Mouse (Mus musculus) spleen, adult 12 weeks (tissue): ENCODE data around the gene Cdca4.
"Not testable (repeated sequence)": the region's sequence is repeated elsewhere in the genome, so short reads cannot be mapped to it uniquely, and the experiment has no call there.

Experiments
- DNase-seq: peaks from one replicate; pipeline ENCODE4 v3.0.0; 2022; ENCODE audit warnings: low spot score

The Cdca4 gene

DNA sequence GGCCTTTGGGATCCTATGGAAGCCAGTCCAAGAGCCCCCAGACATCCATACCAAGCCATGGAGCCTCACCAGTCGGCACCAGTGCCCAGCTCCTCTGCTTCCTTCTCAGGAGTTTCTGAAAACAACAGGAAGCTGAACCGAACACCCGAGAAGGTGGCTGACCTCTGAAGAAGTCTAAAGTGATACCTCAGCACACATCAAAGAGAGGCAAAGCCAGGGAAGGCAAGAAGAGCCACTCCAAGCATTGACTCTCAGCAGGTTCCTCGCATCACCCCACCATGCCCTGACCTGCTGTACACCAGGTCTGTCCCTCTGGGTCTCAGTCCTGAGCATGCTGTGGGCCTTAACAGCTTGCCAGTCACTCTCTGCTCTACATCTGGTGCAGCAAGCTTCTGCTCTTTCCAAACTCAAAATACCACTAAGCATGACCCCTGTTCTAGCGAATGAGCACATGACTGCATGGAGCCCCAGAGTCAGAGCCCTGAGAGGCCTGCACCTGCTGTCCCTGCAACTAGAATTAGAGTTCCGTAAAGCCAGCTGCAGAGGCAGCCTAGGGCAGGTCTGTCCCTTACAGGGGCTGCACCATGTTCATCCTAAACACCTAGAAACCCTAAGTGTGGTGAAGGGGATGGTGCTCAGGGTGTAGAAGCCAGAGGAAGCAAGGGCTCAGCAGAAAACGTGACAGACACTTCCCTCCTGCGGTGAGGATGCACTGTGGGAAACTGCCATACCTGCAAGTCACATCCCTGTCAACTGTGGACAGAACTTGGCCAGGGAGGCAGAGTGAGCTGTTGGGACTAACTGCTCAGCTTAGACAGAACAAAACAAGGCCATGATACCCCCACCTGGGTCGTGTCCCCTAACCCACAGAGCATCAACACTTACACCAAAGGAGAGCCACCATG is 28.1 kb upstream of the Cdca4 start:
- no peak for DNase-seq

- no peak for DNase-seq
Measured at GRCm38 (mm10) chr12:112856338-112856737, 27.1 kb upstream of the Cdca4 start.

DNA sequence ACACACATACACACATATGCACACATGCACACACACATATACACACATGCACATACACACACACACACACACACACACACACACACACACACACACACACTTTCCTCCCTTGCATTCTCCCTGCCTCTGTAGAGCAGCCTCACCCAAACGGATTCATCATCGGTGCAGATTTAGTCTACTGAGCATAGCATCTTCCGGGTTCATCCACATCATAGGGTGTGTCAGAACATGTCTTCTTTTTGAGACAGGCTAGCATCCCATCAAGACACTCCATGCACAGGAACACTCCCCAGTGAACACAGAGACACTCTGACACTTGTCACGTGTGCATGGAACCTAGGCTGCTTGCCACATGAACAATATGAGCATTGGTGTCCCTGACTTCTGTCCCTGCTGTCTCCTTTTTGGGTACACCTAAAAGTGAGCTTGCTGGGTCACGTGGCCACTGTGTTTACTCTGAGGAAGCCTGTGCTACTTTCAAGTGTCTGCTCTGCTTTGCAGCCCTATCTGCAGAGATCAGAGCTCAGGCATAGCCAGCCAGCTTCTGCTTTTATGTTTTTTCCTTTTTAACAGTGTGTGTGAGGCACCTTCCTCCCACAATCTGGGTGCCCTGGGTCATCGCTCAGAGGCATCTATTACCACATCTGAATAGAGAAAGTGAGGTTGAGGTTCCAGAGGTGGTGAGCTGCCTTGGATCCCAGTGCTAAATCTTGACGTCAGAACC is 25.5 kb upstream of the Cdca4 start:
- no peak for DNase-seq

- no peak for DNase-seq
Measured at GRCm38 (mm10) chr12:112853050-112853729, 24.0 kb upstream of the Cdca4 start.

- DNase-seq: no peak
Measured at GRCm38 (mm10) chr12:112851116-112851515, 21.9 kb upstream of the Cdca4 start.

GRCm38 (mm10) chr12:112850344-112850743 is 21.1 kb upstream of the Cdca4 start:
- DNase-seq: no peak

- DNase-seq: no peak
Measured at GRCm38 (mm10) chr12:112849235-112850022, 20.2 kb upstream of the Cdca4 start.

DNA sequence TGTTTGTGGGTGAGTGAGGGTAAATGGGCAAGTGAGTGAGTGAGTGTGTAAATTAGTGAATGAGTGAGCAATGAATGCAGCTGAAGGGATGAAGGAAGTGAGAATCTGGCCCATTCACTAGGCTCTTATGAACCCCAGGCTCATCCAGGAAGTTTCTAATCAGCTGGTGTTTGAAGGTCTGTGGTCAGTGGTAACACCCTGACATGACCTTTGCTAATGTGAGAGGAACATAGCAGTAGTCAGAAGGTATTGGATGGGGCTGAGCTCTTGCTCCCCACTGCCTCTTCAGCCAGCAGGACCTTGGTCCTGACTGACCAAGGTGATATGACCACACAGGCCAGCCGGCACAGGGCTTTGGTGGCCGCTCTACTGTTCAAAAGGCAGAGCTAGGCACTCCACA is 18.7 kb upstream of the Cdca4 start:
- no peak for DNase-seq

DNA sequence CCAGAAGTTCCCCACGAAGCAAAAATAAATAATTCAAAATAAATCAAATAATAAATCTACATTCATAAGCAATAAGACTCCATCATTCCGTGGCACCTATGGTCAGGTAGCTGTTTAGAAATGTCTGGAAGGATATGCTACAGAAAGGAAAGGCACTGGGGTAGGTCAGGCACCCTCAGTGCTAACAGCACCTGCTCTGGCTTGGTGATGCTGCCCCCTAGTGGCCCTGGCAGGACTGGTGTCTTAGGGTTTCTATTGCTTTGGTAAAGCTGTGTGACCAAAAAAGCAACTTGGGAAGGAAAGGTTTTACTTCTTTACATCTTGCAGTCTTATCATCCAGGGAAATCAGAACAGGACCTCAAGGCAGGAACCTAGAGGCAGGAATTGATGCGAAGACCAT is 14.6 kb upstream of the Cdca4 start:
- peak; percentile 75 for DNase-seq

GRCm38 (mm10) chr12:112842128-112842527 is 12.9 kb upstream of the Cdca4 start:
- not testable (repeated sequence) for DNase-seq

DNA sequence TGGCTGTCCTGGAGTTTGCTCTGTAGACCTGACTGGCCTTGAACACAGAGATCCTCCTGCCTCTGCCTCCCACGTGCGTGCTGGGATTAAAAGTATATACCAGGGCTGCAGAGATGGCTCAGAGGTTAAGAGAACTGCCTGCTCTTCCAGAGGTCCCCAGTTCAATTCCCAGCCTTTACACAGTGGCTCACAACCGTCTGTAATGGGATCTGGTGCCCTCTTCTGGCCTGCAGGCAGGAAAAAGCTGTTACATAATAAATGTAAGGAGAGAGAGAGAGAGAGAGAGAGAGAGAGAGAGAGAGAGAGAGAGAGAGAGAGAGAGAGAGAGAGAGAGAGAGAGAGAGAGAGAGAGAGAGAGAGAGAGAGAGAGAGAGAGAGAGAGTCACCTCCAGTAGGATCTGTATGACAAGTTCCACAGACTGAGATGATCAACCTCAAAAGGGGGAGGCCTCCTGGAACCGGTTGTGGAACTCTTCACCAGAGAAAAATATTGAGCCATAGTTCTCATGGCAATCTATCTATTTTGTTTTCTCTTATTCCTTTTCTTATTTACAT is 12.2 kb upstream of the Cdca4 start:
- not testable (repeated sequence) for DNase-seq

DNA sequence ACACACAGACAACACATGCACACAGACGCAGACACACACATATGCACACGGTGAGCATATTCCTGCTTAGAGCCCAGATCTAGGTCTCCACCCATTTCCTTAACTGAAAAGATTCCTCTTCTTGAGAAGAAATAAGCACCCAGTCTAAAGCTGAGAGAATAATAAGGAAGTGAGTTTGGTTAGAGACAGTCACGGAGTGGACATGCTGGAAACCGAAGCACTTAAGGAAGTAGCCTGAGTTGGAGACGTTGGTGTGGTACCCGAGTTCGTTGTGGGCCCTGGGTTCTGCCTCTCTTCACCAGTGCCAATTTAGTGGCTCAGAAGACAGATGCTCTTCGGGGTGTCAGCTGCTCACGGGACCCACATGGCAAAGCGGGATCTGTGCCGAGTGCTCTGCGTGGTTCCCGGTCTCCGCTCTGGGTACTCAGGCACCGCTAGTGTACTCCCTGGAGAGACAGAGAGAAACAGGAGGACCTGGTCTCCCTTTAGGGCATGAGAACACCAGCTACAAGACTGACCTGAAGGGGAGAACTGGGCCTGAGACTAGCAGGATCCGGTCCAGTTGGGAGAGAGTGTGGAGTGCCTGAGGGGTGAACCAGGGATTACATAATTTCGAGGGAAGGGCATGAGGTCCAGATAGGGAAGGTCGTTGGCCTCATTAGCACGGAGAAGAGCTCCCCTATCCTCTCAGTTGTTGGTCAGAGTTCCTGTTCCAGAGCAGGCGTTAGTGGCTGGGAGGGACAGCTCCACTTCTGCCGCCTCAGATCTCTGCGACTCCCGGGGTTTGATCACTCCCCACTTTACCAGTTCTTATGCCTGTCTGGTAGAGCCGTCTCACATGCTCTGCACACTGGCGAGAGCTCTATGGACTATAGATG is 11.2 kb upstream of the Cdca4 start:
- DNase-seq: no peak

DNA sequence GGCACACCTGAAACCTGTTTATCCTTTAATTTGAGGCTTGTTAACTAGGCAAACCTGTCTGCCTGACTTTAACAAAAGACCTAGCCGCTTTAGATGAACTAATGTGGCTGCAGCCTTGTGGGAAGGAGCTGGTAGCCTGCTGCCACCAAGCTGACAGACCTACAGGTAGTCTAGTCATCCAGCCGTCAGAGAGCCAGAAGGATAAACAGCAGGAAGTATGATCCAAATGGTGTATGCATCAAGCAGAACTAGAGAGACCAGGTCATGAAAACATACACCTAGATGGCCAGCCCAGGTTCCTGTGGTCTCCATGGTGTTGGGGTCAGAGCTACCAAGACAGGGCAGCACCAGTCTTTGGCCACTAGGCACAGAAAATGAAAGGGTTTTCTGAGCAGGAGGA is 5.8 kb upstream of the Cdca4 start:
- DNase-seq: no peak

- no peak for DNase-seq
Measured at GRCm38 (mm10) chr12:112833527-112833926, 4.3 kb upstream of the Cdca4 start.

DNA sequence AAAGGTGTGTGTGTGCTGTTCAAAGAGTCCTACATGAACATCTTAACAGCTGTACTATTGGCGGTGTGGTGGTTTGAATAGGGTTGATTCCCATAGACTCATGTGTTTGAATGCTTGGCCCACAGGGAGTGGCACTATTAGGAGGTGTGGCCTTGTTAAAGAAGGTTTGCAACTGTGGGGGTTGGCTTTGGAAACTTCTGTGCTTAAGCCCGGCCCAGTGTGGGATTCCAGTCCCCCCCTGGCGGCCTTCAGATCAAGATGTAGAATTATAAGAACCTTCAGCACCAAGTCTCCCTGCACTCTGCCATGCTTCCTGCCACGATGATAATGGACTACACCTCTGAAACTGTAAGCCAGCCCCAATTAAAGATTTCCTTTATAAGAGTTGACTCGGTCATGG is 3.2 kb upstream of the Cdca4 start:
- no peak for DNase-seq

- DNase-seq: no peak
Measured at GRCm38 (mm10) chr12:112830570-112830969, 1.3 kb upstream of the Cdca4 start.

- no peak for DNase-seq
Measured at GRCm38 (mm10) chr12:112830141-112830540, 918 bp upstream of the Cdca4 start.

GRCm38 (mm10) chr12:112828501-112829243 is 551 bp downstream of the Cdca4 start:
- no peak for DNase-seq

GRCm38 (mm10) chr12:112825901-112826300 is 3.3 kb downstream of the Cdca4 start:
- DNase-seq: no peak

DNA sequence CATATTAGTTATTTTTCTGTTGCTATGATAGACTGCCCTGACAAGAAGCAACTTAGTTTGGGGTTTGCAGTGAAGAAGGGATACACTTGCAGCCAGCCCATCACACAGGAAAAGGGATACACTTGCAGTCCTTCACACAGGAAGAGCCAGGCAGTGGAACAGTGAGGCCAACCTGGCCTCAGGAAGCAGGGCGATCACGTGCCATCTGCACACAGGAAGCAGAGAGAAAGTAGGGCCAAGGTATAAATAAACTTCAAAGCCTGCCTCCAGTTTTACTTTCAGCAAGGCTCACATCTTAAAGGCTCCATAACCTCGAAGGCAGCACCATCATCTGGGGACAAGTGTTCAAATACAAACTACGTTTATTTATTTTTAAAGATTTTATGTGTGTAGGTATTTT is 6.0 kb downstream of the Cdca4 start:
- no peak for DNase-seq
